Mouse (Mus musculus) monocyte, adult 2 months (primary cell): ENCODE data around the gene Cyp2a5.
"Not testable (repeated sequence)": the region's sequence is repeated elsewhere in the genome, so short reads cannot be mapped to it uniquely, and the experiment has no call there.

Experiments used
- DNase-seq, 2 experiments: peaks; one replicate each; pipeline ENCODE4 v3.0.0; 2022; ENCODE audit warnings: low spot score in 2 of 2, low read depth in 1 of 2

Gene Cyp2a5

GRCm38 (mm10) chr7:26835059-26835458 is at the start of gene Cyp2a5:
Gene Cyp2a5 (plus strand): TSS chr7:26835305.
- not testable (repeated sequence) for DNase-seq

GRCm38 (mm10) chr7:26786013-26786412 is 49.1 kb upstream of the Cyp2a5 start:
- DNase-seq = not testable (repeated sequence)

GRCm38 (mm10) chr7:26789984-26790383 is 45.1 kb upstream of the Cyp2a5 start:
- DNase-seq = no peak

- no peak for DNase-seq
Measured at GRCm38 (mm10) chr7:26800104-26800503, 35.0 kb upstream of the Cyp2a5 start.

GRCm38 (mm10) chr7:26800996-26801395 is 34.1 kb upstream of the Cyp2a5 start:
- no peak for DNase-seq

- DNase-seq = no peak
Measured at GRCm38 (mm10) chr7:26808592-26808991, 26.5 kb upstream of the Cyp2a5 start, which contains the start of gene Cyp2g1. Gene Cyp2g1 (plus strand): TSS chr7:26808892.

- DNase-seq = not testable (repeated sequence)
Measured at GRCm38 (mm10) chr7:26831556-26832292, 3.4 kb upstream of the Cyp2a5 start.

GRCm38 (mm10) chr7:26832668-26833067 is 2.4 kb upstream of the Cyp2a5 start:
- not testable (repeated sequence) for DNase-seq

GRCm38 (mm10) chr7:26843400-26843799 is 8.3 kb downstream of the Cyp2a5 start:
- DNase-seq = not testable (repeated sequence)

GRCm38 (mm10) chr7:26850063-26850462 is 15.0 kb downstream of the Cyp2a5 start:
- not testable (repeated sequence) for DNase-seq

- DNase-seq = not testable (repeated sequence)
Measured at GRCm38 (mm10) chr7:26878581-26878980, 43.5 kb downstream of the Cyp2a5 start.

- not testable (repeated sequence) for DNase-seq
Measured at GRCm38 (mm10) chr7:26880600-26880999, 45.5 kb downstream of the Cyp2a5 start.
